Mouse (Mus musculus): Measurements from ENCODE around the gene Ceacam19. TPM values are rescaled to one million over a fixed set of nuclear protein-coding genes. Genes with fewer than 3 reads are reported as not detected.

Gene Ceacam19
- total RNA-seq, 4 experiments from 2014 or later: not detected

GRCm38 (mm10) chr7:19880754-19881153 is 7.0 kb downstream of the Ceacam19 start:
- no peak for DNase-seq (ENCODE audit: low spot score in 2 of 2)

- no peak for DNase-seq (ENCODE audit: low spot score in 2 of 2)
These were observed 10.9 kb downstream of the Ceacam19 start for GRCm38 (mm10) chr7:19876781-19877425.

- DNase-seq (ENCODE audit: low spot score in 2 of 2): no peak
These were observed 11.7 kb downstream of the Ceacam19 start for GRCm38 (mm10) chr7:19875948-19876682.

DNA sequence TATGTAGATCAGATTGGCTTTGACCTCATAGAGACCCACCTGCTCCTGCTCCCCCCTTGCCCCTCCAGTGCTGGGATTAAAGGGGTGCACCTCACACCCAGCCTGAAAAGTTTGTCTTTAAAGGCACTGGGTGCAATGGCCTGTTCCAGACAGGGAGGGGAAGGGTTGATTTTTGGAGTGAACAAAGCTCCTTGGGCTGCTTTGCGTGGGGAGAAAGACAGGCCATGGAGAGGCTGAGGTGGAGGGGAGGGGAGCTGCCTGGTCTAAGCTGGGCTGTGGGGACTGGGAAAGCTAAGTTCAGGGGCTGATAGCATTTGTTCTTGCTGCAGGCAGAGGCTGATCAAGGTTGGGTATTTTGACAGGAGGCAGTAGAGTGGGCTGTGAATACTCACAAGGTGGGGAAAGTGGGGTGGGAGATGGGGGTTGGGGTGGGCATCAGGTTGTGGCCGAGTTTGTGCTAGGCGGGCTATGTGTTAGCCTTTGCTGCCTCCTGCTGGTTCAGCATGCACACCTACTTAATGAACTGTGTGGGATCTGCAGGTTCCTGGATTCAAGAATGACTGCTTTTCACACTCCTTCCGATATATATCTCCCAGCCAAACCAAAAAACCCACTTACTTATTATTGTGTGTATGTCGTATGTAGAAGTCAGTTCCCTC is 15.7 kb downstream of the Ceacam19 start:
- DNase-seq (ENCODE audit: low spot score in 2 of 2): no peak

DNA sequence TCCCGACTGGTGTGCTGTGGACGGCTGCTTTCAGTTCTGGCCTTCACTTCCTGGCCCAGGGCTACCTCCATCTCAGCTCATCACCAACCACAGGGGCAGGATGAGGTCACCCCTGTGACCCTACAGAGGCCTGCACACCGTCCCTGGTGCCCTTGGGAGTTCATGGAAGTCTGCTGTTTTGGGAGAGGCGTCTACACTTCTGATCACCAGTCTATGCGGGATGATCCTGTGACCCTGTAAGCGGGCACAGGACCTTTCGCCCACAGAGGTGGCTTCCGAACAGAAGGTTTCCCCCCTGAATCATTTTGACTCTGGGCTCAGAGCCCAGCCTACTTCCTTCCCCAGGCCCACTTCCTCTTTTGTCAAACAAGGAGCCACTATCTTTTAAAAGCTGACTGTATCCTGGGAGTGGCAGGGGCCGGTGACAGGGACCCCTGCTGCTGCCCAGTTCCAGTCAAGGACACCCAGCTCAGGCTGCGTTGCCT is 16.6 kb downstream of the Ceacam19 start:
- DNase-seq (ENCODE audit: low spot score in 2 of 2): no peak

GRCm38 (mm10) chr7:19867751-19868399 is 19.9 kb downstream of the Ceacam19 start:
- no peak for DNase-seq (ENCODE audit: low spot score in 2 of 2)

- no peak for DNase-seq (ENCODE audit: low spot score in 2 of 2)
These were observed 21.3 kb downstream of the Ceacam19 start for GRCm38 (mm10) chr7:19866490-19866889.

GRCm38 (mm10) chr7:19865246-19866036 is 22.3 kb downstream of the Ceacam19 start:
- no peak for DNase-seq (ENCODE audit: low spot score in 2 of 2)

DNA sequence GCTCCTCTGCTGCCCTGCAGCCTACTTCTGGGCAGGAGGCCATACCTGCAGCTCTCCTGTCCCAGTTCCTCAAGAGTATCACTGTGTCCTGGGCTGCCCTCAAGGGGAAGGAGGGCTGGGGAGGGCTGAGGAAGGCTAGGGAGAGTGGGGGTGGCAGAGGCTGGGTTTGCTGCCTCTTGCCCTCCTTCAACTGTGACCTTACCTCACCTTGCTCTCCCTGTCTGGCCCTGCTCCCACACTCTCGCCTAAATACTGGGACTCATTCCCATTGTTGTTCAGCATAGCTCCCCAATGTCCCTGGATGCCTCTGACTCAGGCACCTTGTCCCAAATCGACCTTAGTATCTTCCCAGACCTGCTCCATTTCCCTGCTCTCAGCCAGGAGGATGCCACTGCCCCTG is 23.5 kb downstream of the Ceacam19 start:
- no peak for DNase-seq (ENCODE audit: low spot score in 2 of 2)

DNA sequence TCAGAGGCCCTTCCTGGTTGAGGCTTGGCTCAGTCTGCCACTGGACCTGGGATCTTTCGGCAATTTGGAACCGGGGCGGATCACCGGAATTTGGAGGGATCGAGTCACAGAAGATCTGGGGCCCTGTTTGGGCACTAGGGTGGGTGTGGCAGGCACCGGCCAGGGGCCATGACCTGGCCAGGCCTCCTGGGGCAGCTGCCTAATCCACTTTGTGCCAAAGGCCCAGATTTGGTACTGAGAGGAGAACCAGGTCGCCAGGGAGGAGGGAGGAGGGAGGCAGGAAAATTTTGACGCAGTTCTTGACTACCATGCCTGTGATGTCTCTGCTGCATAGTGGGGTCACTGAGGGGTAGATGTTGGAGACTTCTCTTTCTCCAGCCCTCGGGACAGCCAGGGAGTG is 26.6 kb downstream of the Ceacam19 start, which contains the start of gene Ceacam16:
Gene Ceacam16 (minus strand): TSS at position 101 of the 400 bp plus-strand sequence.
- DNase-seq (ENCODE audit: low spot score in 2 of 2): no peak

- DNase-seq (ENCODE audit: low spot score in 2 of 2): no peak
These were observed 28.0 kb downstream of the Ceacam19 start for GRCm38 (mm10) chr7:19859740-19860139.

DNA sequence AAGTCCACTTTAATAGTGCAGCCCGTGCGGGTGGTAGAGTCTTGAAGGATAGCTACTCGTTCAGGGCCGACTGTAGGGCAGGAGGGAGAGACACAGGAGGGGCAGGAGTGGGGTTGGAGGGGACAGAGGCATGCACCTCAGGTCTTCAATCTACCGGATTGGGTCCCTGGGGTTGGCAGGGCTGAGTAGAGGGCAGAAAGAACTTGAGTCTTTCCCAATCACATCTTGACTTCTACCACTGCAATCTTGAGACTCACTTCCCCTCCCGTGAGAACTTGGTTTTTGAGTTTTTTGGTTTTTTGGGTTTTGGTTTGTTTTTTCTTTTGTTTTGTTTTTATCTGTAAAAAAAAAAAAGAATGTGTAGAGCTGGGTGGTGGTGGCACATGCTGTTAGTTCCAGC is 31.5 kb downstream of the Ceacam19 start:
- DNase-seq (ENCODE audit: low spot score in 2 of 2): no peak

- DNase-seq (ENCODE audit: low spot score in 2 of 2): no peak
These were observed 32.1 kb downstream of the Ceacam19 start for GRCm38 (mm10) chr7:19855663-19856062.

GRCm38 (mm10) chr7:19853526-19853925 is 34.2 kb downstream of the Ceacam19 start:
- no peak for DNase-seq (ENCODE audit: low spot score in 2 of 2)

- DNase-seq (ENCODE audit: low spot score in 2 of 2): no peak
These were observed 35.8 kb downstream of the Ceacam19 start, which contains the start of gene Gm19345 for GRCm38 (mm10) chr7:19851858-19852570. TSS of gene Gm19345 (plus strand) at chr7:19852003.

DNA sequence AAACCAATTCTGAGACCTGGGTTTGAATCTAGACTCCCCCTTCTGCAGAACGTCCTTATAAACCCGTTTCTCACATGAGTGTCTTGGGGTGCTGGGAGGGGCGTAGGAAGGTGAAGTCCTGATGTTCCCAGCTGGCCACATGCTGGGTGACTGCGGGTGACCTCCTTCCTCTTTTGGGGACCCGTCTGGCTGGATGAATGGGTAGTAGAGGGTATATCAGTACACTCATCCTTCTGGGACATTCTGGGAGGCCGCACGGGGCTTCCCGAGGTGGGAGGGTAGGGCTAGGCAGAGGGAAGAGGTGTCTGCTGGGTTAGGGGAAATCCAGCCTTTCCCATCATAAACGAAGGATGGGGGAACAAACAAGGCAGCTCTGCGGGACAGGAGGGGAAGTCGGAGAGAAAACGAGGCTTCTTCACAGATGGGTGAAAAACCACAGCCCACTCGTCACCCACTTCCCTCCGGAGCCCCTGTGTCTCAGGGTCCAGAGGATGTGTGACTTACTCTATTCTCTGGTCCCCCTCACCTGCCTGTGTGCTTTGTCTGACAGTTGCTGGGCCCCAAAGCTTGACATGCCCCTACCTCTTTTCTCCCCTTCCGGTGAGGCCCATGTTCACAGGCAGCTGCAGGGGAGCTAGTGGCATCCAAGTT is 43.1 kb downstream of the Ceacam19 start:
- DNase-seq (ENCODE audit: low spot score in 2 of 2): no peak

- DNase-seq (ENCODE audit: low spot score in 2 of 2): peak in 1 of 2 experiments; percentile 34
These were observed 44.2 kb downstream of the Ceacam19 start for GRCm38 (mm10) chr7:19843561-19843960.

DNA sequence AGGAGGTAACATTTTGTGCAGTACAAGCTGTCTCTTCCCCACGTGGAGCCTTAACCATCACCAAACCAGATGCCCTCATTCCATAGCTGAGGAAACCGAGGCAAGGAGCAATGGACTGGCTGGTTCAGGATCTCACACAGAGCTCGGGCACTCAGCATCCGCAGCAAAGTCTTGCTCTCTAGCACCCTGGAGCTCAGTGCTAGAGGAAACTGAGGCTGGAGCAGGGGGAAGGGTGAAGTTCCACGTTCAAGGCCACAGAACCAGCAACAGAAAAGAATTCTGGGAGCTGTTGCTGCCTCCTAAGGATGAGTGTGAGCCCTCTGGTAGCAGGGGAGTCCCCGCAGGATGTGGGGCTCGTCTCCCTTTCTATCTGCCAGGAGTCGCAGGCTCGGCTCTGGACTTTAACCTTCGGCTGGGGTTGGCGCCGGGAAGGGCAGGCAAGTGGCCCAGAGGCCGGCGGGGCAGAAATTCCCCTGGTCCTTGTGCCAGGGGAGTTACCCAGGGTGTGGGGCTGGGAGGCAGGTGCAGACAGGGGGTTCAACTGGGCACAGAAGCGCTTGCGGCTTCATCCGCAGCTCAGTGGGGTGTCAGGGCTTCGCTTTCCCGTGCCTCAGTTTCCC is 44.8 kb downstream of the Ceacam19 start:
- DNase-seq (ENCODE audit: low spot score in 2 of 2): no peak
